Mouse (Mus musculus): ENCODE measurements around the gene Cyp2c50.

DNA sequence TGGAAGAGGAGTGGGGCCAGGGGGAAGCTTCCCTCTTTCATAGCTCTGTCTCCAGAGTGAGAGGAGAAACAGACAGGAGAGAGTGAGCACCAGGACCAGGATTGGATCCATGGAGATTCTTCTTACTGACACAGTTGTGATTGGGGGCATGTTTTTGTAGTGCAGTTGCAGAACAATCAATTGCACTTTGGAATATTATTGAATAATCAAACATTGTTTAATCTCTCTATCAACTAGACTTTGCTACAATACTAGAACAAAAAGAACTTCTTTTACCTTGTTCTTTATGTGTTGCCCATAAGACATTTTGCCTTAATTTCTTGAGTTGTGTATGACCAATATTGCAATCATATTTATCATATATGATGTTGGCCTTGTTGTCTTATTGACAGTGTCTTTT lies 15.8 kb upstream of the Cyp2c50 start, which contains the start of gene Cyp2c54:
- TF ChIP-seq CTCF (IDR thresholded peaks at IDR 0.05; ENCODE audit: low read depth) (no peak), EP300 (IDR thresholded peaks at IDR 0.05; ENCODE audit: low read depth) (no peak)
